Mouse (Mus musculus) liver (tissue): ENCODE measurements around the gene Glb1l2.
A peak's percentile ranks its signal among the peaks of the same experiment; 100 is the strongest.

Experiments used
- DNase-seq: peaks from one replicate; pipeline ENCODE4 v3.0.0-alpha.2; 2020; ENCODE audit warnings: mixed read lengths

The Glb1l2 gene

DNA sequence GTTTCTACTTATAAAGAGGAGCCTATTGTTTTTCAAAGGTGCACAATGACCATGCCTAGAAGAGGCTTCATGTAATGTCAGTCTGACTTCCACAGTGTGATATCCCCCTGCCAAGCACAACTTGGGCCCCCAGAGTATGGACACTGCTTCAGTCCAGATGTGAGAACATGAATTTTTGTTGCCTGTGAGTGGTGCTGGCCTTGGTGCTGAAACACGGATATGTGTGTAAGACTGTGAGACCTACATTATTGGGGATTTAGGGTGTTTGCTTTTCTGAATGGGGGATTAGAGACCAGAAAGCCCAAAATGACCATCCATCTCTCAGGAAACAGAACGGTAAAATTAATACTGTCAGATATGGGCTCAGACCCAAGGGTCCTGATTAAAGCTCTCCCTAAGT lies 78.8 kb downstream of the Glb1l2 start:
- peak; percentile 16 for DNase-seq

DNA sequence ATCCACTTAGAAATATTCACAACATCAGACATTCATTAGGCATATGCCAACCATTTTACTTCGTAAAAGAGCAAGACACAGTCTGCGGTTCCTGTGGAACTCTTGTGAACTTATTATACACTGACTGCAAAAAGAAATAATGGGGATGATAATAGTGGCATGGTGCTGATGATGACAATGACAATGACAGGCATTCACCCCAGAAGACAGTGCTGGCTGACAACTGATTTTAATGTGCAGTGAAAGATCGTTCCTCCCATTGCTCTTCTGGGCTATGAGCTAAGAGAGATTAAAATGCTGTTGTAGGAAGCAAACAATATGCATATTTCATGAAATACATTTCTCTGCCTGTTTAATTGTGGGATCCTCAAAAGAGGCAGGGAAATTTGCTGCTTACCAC lies 80.6 kb downstream of the Glb1l2 start:
- DNase-seq = no peak

- no peak for DNase-seq
Observed at GRCm38 (mm10) chr9:26721771-26722170, 84.5 kb downstream of the Glb1l2 start.

DNA sequence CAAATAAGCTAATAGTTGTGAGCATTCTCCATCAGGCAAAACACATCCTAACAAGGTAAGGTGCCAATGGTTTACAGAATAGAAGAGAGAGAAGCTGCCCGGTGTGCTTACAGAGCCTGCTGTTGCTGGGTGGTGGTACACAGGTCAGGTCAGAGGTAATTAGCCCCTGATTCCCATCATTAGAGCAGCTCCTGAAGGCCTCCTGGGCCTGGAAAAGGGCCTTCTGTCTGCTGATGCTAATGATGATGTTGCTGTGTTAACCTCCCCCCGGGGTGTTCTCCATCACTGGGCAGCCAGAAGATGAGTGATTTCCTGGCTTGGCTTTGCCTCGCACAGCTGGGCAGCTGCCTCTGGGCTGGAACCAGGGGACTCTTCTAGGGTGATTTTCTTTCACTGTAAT lies 87.9 kb downstream of the Glb1l2 start:
- no peak for DNase-seq
